Mouse (Mus musculus): Measurements from ENCODE around the gene Traf3ip3. TPM values are rescaled to one million over a fixed set of nuclear protein-coding genes. Genes with fewer than 3 reads are reported as not detected.
A peak's percentile ranks its signal among the peaks of the same experiment; 100 is the strongest.

Gene Traf3ip3
- polyA plus RNA-seq, 1 experiment from 2014 or later = 1.9 TPM

DNA sequence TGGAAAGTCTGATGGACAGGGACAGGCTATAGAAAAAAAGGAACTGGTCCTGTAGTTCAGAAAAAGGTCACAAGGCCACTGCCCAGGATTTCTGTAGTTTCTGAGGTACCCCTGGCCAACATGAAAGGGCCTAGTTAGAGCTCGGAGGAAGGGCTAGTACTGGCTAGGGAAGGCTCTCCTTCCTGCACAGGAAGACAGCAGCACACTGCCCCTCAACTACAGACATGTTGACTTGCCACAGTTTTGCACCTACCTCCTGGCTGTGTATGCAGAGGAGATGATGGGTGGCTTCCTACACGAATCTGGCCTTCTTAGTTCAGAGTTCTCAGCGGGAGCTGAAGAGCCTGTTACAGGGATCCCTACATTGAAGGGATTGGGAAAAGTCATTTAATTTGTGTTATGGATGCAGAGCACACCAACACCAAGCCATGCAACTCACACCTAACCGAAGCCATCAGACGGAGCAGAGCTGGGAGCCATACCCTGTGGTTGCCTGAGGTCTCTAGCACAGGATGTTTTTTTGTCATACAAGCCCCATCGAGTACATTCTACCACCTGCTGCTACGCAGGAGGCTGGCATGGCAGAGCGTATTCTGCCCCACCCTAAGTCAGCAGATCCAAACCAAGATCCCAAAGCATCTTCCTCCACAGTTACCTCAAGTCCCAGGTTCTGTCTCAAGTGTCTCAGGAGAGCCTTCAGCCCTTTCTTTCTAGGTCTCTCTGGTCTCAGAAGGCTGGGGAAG, 692 bp downstream of the Traf3ip3 start:
- DNase-seq (ENCODE audit: low spot score) = no peak
- no peaks in the 10 kb centered on the region for H3K9me3 ChIP-seq
- H3K4me1 ChIP-seq = no peaks in the 10 kb centered on the region; the same call in 1 of the 2 replicates
- no peak overlapping the region for H3K27ac ChIP-seq
- no peaks in the 10 kb centered on the region for H3K36me3 ChIP-seq
- 0 out of 2 replicates have a peak, but pooled peaks cover 1% of the 10 kb centered on the region for H3K27me3 ChIP-seq (ENCODE audit: insufficient read depth, poor library complexity, severe bottlenecking)
- WGBS = 76% methylated on average over 8 of the region's 8 CpGs
- H3K4me3 ChIP-seq = no peak overlapping the region

GRCm38 (mm10) chr1:193198312-193198711, 3.2 kb downstream of the Traf3ip3 start:
- no peak overlapping the region for H3K27ac ChIP-seq
- 70% methylated on average over 2 of the region's 2 CpGs for WGBS
- no peaks in the 10 kb centered on the region for H3K36me3 ChIP-seq
- DNase-seq (ENCODE audit: low spot score) = no peak
- no peaks in the 10 kb centered on the region; the same call in 1 of the 2 replicates for H3K4me1 ChIP-seq
- H3K4me3 ChIP-seq = no peak overlapping the region
- H3K27me3 ChIP-seq (ENCODE audit: insufficient read depth, poor library complexity, severe bottlenecking) = no peaks in the 10 kb centered on the region
- H3K9me3 ChIP-seq = no peaks in the 10 kb centered on the region

DNA sequence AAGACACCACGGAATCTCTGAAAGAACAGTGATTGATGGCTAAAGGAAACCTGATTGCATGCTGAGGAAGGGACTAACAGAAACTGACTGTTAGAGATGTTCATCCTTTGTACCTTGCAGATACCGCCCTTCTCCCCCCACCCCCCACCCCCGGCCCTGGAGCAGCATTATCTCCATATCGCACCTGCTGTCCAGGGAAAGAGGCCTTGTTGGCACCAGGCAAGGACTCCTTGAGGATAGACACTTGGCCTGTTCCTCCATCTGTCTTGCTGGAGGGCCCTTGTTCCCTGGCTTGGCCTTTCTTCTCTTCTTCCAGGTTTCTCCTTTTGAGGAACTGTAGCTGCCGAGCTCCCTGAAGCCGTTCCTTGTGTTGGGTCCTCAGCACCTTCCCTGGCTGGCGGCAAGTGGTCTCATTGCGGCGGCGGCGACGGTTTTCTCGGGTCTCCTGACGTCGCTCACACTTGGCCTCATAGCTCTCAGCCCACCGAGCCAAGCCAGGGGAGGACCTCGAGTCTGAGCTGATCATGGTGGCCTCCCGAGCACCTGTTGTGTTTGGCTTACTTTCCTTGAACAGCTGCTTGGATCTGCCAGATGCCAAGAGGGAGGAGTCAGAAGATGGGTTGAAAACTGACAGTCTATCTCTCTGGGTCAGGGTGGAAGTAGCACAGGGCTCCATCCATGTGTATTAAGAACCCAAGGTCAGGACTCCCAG, 3.9 kb downstream of the Traf3ip3 start:
- H3K27me3 ChIP-seq (ENCODE audit: insufficient read depth, poor library complexity, severe bottlenecking) = no peaks in the 10 kb centered on the region
- no peaks in the 10 kb centered on the region; the same call in 1 of the 2 replicates for H3K4me1 ChIP-seq
- no peaks in the 10 kb centered on the region for H3K36me3 ChIP-seq
- H3K27ac ChIP-seq = no peak overlapping the region
- H3K9me3 ChIP-seq = no peaks in the 10 kb centered on the region
- no peak overlapping the region for H3K4me3 ChIP-seq
- DNase-seq (ENCODE audit: low spot score) = no peak
- 86% methylated on average over 18 of the region's 18 CpGs for WGBS

DNA sequence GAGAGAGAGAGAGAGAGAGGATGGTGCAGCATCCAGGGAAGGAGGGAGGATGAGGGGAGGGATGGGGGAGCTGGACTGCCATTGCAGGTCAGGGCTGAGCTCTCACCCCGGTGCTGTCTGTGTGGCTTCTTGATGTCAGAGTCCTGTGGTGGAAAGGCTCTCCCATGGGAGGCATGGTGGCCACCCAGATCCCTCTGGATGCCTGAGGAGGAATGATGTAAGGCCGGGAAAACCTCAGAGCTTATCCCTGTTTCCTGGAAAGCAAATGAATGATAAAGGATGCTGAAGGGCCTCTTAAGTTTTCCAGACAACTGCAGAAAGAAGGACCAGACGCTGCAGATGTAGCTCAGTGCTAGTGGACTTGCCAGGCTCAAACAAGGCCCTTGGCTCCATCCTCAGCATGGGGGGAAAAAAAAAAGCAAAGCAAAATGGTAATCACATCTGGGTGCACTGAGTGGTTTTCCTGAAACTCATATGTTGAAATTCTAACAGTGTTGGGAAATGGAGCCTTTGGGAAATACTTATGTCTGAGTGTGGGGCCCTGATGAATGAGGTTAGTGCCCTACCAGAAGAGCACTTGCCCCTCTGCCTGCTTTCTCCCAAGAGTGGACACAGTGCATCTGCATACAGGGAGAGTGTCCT, 6.2 kb downstream of the Traf3ip3 start:
- DNase-seq (ENCODE audit: low spot score) = no peak
- 54% methylated on average over 3 of the region's 3 CpGs for WGBS
- H3K36me3 ChIP-seq = no peaks in the 10 kb centered on the region
- H3K4me3 ChIP-seq = no peak overlapping the region
- no peaks in the 10 kb centered on the region for H3K27me3 ChIP-seq (ENCODE audit: insufficient read depth, poor library complexity, severe bottlenecking)
- peaks cover 7% of the 10 kb centered on the region for H3K4me1 ChIP-seq
- H3K9me3 ChIP-seq = no peaks in the 10 kb centered on the region
- H3K27ac ChIP-seq = no peak overlapping the region

DNA sequence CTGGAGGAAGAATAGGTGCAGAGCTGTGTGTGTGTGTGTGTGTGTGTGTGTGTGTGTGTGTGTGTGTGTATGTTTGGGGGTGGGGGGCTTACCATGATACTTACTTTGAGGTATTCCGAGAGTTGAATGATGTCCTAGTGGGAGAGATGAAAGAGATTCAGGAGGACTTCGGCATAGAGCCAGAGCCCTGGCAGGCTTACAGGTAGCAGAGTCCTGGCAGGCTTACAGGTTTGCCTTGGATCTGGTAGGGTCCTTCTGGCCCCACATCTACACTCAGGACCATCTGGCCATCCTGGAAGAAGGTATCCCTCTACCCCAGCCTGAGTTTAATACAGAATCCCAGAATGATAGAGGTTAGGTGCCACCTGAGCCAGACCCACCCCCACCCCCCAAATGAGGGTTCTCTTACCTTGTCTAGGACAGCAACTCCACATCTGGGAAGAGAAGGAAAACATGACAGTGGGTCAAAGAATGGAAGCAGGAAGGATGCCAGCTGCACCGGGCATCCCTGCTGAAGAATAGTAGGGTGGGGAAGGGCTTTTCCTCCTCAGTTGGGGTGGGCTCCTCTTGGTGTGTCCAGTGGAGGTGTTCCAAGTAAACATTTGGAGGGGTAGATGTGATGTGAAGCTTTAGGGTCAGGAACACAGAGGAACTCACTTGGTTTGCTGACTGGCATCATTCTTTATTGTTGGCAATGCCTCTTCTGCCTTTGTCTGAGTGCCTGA, 6.9 kb downstream of the Traf3ip3 start:
- Histone ChIP-seq H3K4me3 (no peak overlapping the region), H3K4me1 (peaks cover 14% of the 10 kb centered on the region), H3K27ac (no peak overlapping the region), H3K27me3 (ENCODE audit: insufficient read depth, poor library complexity, severe bottlenecking) (no peaks in the 10 kb centered on the region), H3K36me3 (no peaks in the 10 kb centered on the region), H3K9me3 (no peaks in the 10 kb centered on the region)
- WGBS = 73% methylated on average over 3 of the region's 3 CpGs
- no peak for DNase-seq (ENCODE audit: low spot score)

GRCm38 (mm10) chr1:193191675-193192283, 9.7 kb downstream of the Traf3ip3 start:
- no peaks in the 10 kb centered on the region for H3K36me3 ChIP-seq
- H3K4me3 ChIP-seq = no peak overlapping the region
- 75% methylated on average over 7 of the region's 7 CpGs for WGBS
- no peak for DNase-seq (ENCODE audit: low spot score)
- peaks cover 27% of the 10 kb centered on the region for H3K4me1 ChIP-seq
- H3K27me3 ChIP-seq (ENCODE audit: insufficient read depth, poor library complexity, severe bottlenecking) = no peaks in the 10 kb centered on the region
- peak overlapping the region; percentile 67; the same call in 1 of the 2 replicates for H3K27ac ChIP-seq
- no peaks in the 10 kb centered on the region for H3K9me3 ChIP-seq

DNA sequence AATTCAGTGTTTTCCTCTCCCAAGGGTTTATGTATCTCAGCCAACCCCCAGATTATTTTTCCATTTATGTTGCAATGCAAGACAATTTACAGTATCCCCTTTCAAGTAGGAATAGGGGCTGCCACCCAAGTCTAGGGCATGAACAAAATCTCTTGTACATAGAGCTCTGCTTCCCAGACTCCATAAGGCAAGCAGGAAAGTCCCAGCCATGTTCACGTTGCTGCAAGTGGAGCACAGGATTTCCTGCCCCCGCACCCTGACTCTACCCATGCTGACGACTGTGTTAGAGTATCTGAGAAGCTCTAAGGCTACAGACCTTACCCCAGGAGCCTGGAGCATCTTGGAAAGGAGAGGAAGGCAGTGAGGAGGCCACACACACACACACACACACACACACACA, 11.7 kb downstream of the Traf3ip3 start:
- Histone ChIP-seq H3K27ac (peak overlapping the region; percentile 87), H3K9me3 (no peaks in the 10 kb centered on the region), H3K4me3 (no peak overlapping the region), H3K27me3 (ENCODE audit: insufficient read depth, poor library complexity, severe bottlenecking) (no peaks in the 10 kb centered on the region), H3K36me3 (no peaks in the 10 kb centered on the region), H3K4me1 (peaks cover 27% of the 10 kb centered on the region)
- WGBS = 48% methylated on average over 3 of the region's 3 CpGs
- DNase-seq (ENCODE audit: low spot score) = no peak

GRCm38 (mm10) chr1:193189151-193189621, 12.3 kb downstream of the Traf3ip3 start:
- H3K4me1 ChIP-seq = peaks cover 27% of the 10 kb centered on the region
- no peak overlapping the region for H3K4me3 ChIP-seq
- H3K9me3 ChIP-seq = no peaks in the 10 kb centered on the region
- H3K27ac ChIP-seq = peak overlapping the region; percentile 87
- no peaks in the 10 kb centered on the region for H3K36me3 ChIP-seq
- DNase-seq (ENCODE audit: low spot score) = peak; percentile 83
- H3K27me3 ChIP-seq (ENCODE audit: insufficient read depth, poor library complexity, severe bottlenecking) = no peaks in the 10 kb centered on the region
- 14% methylated on average over 9 of the region's 9 CpGs for WGBS

DNA sequence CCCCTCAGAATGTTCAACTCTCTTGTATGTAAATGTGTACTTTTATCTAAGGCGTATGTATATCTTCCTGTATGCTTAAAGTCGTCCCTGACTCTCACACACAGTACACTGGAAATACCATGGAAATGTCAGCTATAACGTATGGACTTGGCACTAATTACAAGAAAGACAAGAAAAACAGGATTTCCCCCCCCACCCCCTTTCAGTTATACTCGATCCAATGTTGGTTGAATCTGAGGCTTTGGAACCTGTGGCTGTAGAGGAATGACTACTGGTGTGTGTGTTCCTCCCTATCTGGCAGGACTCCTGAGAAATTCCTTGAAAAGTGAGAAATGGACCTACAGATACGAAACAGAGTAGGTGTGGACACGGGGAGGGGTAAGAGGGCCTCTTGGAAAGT, 13.2 kb downstream of the Traf3ip3 start:
- 73% methylated on average over 6 of the region's 6 CpGs for WGBS
- Histone ChIP-seq H3K27me3 (ENCODE audit: insufficient read depth, poor library complexity, severe bottlenecking) (no peaks in the 10 kb centered on the region), H3K9me3 (no peaks in the 10 kb centered on the region), H3K4me3 (no peak overlapping the region), H3K4me1 (peaks cover 27% of the 10 kb centered on the region), H3K36me3 (no peaks in the 10 kb centered on the region), H3K27ac (peak overlapping the region; percentile 87)
- DNase-seq (ENCODE audit: low spot score) = no peak

DNA sequence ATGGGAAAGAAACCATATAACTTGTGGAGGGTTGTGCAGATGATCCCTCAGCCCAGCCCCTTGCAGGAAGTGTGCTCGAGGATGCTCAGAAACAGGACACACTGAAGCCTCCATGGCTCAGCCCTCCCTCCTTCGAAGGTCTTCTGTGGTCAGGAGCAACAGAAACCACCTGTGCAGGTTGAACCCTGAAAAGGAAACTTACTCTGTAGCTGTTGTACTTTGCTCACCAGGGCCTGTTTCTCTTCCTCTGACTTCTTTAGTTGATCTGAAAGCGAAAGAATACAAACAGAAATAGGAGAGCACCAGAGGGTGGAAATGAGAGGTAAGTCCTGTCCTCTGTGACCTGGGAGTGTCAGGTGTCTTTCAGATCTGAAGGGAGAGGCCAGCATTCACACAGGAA, 20.4 kb downstream of the Traf3ip3 start:
- Histone ChIP-seq H3K4me3 (no peak overlapping the region), H3K9me3 (no peaks in the 10 kb centered on the region), H3K36me3 (no peaks in the 10 kb centered on the region), H3K27ac (no peak overlapping the region), H3K27me3 (ENCODE audit: insufficient read depth, poor library complexity, severe bottlenecking) (no peaks in the 10 kb centered on the region), H3K4me1 (no peaks in the 10 kb centered on the region)
- WGBS = 80% methylated on average over 3 of the region's 3 CpGs
- no peak for DNase-seq (ENCODE audit: low spot score)

GRCm38 (mm10) chr1:193174143-193174733, 27.3 kb downstream of the Traf3ip3 start:
- Histone ChIP-seq H3K9me3 (no peaks in the 10 kb centered on the region), H3K4me1 (peaks cover 34% of the 10 kb centered on the region), H3K27me3 (ENCODE audit: insufficient read depth, poor library complexity, severe bottlenecking) (no peaks in the 10 kb centered on the region)

DNA sequence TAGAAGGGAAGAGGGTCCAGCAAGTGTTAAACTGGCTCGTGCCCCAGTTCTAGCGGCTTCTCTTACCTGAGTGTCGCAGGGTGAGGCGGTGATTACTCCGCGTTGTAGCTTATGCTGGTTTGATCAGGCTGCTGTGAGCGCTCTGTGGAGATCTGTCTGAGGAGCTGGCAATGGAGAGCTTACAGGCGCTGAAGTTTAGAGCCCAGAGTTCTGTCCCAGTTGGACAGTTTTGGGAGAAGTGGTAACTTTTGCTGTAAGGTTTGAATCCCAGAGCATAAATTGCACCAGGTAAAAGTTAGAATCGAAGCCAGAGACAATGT, 27.7 kb downstream of the Traf3ip3 start:
- Histone ChIP-seq H3K4me3 (peak overlapping the region; percentile 81), H3K27ac (peak overlapping the region; percentile 95), H3K36me3 (no peaks in the 10 kb centered on the region), H3K27me3 (ENCODE audit: insufficient read depth, poor library complexity, severe bottlenecking) (no peaks in the 10 kb centered on the region), H3K9me3 (no peaks in the 10 kb centered on the region), H3K4me1 (peaks cover 34% of the 10 kb centered on the region)
- WGBS = 17% methylated on average over 9 of the region's 9 CpGs
- DNase-seq (ENCODE audit: low spot score) = no peak

More at GRCm38 (mm10) chr1:193174143-193174733, 27.3 kb downstream of the Traf3ip3 start:
- peak; percentile 80 for DNase-seq (ENCODE audit: low spot score)
- WGBS = 71% methylated on average over 13 of the region's 13 CpGs
- H3K27ac ChIP-seq = peak overlapping the region; percentile 95
- H3K36me3 ChIP-seq = no peaks in the 10 kb centered on the region
- H3K4me3 ChIP-seq = peak overlapping the region; percentile 81
